Mouse (Mus musculus) cerebellum, adult 9-11 months (tissue): ENCODE measurements at regions not wholly inside any gene's neighbourhood (a gene's known extent, or its start where the extent isn't known, plus 50 kb on each side); places are given as distances from the start of the nearest gene placed in this dataset.

Experiments
- DNase-seq: peaks from one replicate; pipeline ENCODE4 v3.0.0; 2022

GRCm38 (mm10) chr5:54741440-54741839, 743.1 kb downstream of the Stim2 start:
- DNase-seq = no peak

DNA sequence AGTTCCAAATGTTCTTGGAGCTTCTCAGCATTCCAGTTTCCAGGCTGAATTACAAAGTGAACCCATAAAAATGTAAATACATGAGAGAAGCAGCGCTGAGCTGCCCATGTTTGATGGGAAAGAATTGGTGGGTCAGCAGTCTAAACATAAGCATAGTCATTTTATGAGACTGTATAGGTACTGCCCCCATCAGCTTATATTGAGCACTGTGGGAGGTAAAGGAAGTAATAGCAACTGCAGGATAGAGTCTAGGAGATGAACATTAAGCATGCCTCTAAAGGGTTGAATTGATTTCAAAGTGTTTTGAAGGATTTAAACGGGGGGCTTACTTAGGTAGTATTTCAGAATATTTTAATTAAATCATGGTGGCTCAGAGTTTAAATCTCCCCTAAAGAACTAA, 748.7 kb downstream of the Stim2 start:
- DNase-seq = no peak

- DNase-seq = no peak
These were observed 755.1 kb downstream of the Stim2 start for GRCm38 (mm10) chr5:54753372-54753771.

DNA sequence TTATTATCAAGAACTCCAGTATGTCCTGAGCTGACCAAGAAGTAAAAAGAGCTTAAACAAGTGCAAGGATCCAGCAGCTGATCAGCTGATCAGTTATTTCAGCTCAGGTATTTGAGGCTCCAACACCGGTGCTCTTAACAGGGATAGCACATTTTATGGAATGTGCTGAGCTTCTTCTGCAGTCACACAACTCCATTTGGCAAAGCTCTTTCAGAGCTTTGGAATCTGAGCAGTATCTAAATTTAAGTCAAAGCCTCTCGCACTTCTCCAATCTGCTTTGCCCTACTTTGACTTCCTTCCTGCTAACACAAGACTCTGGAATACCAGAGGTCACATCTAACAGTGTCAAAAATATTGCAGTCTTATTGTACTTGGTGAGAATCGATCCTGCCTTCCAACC, 761.4 kb downstream of the Stim2 start:
- no peak for DNase-seq

- DNase-seq = no peak
These were observed 764.7 kb downstream of the Stim2 start for GRCm38 (mm10) chr5:54763019-54763418.

DNA sequence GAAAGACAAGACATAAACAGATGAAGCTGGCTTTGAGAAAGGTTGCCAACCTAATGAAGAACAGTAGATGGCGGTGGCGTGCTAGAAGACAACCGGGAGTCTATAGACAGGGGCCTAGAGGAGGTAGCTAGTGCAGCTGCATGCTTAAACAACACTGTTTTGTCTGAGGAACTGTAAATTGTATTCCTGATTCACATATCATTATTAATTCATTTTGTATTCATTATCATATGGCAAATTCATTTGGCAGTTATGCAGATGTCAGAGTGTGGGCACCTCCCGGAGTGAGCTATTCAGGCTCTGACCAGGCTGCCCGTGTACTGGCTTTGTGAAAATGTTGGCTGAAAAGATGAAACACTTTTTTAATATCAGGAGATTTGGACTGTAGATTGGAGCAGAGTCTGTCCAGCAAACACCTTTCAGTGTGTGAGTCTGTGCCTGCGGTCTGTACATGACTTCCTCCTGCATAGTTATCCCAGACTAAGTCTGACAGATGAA, 798.7 kb downstream of the Stim2 start:
- DNase-seq = peak; percentile 2

DNA sequence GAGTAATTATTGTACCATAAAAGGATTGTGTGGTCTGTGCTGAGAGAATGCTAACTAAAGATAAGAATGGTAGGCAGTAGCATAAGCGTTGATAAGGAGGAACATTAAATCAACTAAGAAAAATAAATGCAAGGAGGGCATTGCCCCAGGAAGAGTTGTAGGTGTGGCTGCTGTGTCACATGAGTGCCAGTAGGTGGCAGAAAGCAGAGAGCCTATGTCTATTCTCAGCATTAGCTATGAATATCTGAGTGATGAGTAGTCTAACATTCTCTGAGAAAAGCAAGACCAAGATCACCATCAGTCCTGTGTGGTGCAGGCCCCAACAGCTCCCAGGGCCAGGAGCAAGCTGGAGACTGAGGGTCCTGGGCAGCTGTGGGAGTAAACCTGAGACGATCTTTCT, 828.8 kb downstream of the Stim2 start:
- no peak for DNase-seq
